Mouse (Mus musculus) ES-E14 (cell line): ENCODE measurements around the gene Lrrc61. TPM values are rescaled to one million over a fixed set of nuclear protein-coding genes. Genes with fewer than 3 reads are reported as not detected.

Experiments used
- DNase-seq: peaks from one replicate; pipeline ENCODE4 v3.0.0-alpha.2; 2013; ENCODE audit warnings: low read depth, low spot score
- H3K27ac ChIP-seq: 2 replicates; pipeline ENCODE4 v1.5.1; 2012; ENCODE audit warnings: low read depth, mild to moderate bottlenecking, low read length, moderate library complexity, mixed read lengths; ENCODE audit not compliant: poor library complexity, insufficient read depth, severe bottlenecking
- H3K36me3 ChIP-seq: 2 replicates; pipeline ENCODE4 v1.6.1; 2012; ENCODE audit warnings: mild to moderate bottlenecking, low read length, moderate library complexity, mixed read lengths; ENCODE audit not compliant: control insufficient read depth, poor library complexity, insufficient read depth, severe bottlenecking
- H3K4me1 ChIP-seq, 2 experiments: fragments of 150-350 bp in 1 of 2; sonication (generic) in 1 of 2; 2 replicates each; pipeline ENCODE4 v1.6.1; 2012; ENCODE audit warnings: low read length in 2 of 2, mild to moderate bottlenecking in 1 of 2, mixed read lengths in 1 of 2; ENCODE audit not compliant: control insufficient read depth in 2 of 2, insufficient read depth in 2 of 2, poor library complexity in 1 of 2
- H3K4me3 ChIP-seq, 2 experiments: fragments of 150-350 bp in 1 of 2; sonication (generic) in 1 of 2; 2 replicates each; pipeline ENCODE4 v1.5.1; 2012; ENCODE audit warnings: low read length in 2 of 2, low read depth in 1 of 2, mild to moderate bottlenecking in 1 of 2, mixed read lengths in 1 of 2; ENCODE audit not compliant: insufficient read depth in 1 of 2, poor library complexity in 1 of 2, severe bottlenecking in 1 of 2
- H3K9ac ChIP-seq: 2 replicates; pipeline ENCODE4 v1.6.1; 2012; ENCODE audit warnings: low read depth, mild to moderate bottlenecking, low read length, mixed read lengths; ENCODE audit not compliant: poor library complexity, insufficient read depth, severe bottlenecking
- H3K9me3 ChIP-seq: fragments of 150-350 bp; sonication (generic); 2 replicates; pipeline ENCODE4 v1.6.1; 2012; ENCODE audit warnings: low read depth, mild to moderate bottlenecking, low read length; ENCODE audit not compliant: control insufficient read depth, insufficient read depth
- CHD2 ChIP-seq: IDR thresholded peaks from 2 replicates; pipeline ENCODE4 v1.6.1; 2014; ENCODE audit warnings: mild to moderate bottlenecking, low read depth, low read length, inconsistent platforms
- HCFC1 ChIP-seq: IDR thresholded peaks from 2 replicates; pipeline ENCODE4 v1.6.1; 2012; ENCODE audit warnings: low read length, inconsistent platforms, borderline replicate concordance; ENCODE audit not compliant: insufficient read depth
- MAFK ChIP-seq: IDR thresholded peaks from 2 replicates; pipeline ENCODE4 v1.6.1; 2014; ENCODE audit warnings: mild to moderate bottlenecking, low read depth, low read length, inconsistent platforms; ENCODE audit not compliant: insufficient read depth
- ZC3H11A ChIP-seq: IDR thresholded peaks from 2 replicates; pipeline ENCODE4 v1.6.1; 2012; ENCODE audit warnings: low read depth, mild to moderate bottlenecking, inconsistent platforms, low read length, borderline replicate concordance
- ZNF384 ChIP-seq: IDR thresholded peaks from 2 replicates; pipeline ENCODE4 v1.6.1; 2012; ENCODE audit warnings: low read depth, low read length, inconsistent platforms
- in situ Hi-C, 2 experiments: fragments of 600-800 bp; cut with MboI; formaldehyde crosslinking; loops; one replicate each; pipeline ENCODE4 v1.15.1; 2025; ENCODE audit warnings: low sequenced_read_pairs in 2 of 2, inconsistent platforms in 1 of 2; ENCODE audit not compliant: unreplicated experiment in 2 of 2
- total RNA-seq: library from RNA; depleted of rRNA; stranded (reverse); fragments of 300-350 nt; gene quantifications from 2 replicates; pipeline ENCODE4 v1.2.3, GENCODE M21; 2012

Gene Lrrc61
- total RNA-seq, 1 experiment = 2.0 TPM

DNA sequence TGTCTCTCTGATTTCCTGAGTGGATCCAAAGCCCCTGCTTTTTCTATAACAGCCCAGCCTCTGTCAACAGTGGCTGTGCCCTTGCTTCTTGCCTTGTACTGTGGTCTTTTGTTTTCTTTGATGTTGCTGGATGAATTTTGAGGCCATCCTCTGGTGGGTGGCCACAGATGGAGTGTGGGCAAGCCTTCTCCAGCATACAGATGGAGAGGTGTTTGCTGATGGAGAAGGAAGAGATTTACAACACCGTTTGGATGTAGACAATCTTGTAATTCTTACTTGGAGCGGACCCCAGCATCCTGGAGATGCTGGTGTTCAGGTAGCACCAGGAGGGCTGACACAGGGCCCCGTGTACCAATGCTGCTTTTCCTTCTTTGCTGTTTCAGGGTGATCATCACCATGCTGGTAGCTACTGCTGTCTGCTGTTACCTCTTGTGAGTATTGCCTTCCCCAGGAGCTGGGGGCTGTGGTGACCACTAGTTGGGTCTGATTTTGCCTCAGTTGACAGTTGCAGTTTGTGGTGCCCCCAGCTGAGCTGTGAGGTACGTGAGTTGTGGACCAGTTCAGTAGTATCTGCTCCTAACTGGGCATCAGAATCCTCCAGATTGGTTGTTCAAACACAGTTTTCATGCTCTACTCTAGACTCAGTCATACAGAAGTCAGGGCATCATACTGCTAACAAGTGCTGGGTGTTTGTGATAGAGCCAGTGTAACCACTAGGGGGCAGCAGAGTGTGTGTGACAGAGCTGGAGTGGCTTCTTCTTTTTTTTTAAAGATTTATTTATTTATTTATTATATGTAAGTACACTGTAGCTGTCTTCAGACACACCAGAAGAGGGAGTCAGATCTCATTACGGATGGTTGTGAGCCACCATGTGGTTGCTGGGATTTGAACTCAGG lies 15.5 kb upstream of the Lrrc61 start:
- Histone ChIP-seq H3K9me3 (no peaks in the 10 kb centered on the region), H3K4me1 (peaks cover 0 to 6% of the 10 kb centered on the region in 2 experiments; a peak in 2 of 4 replicates), H3K9ac (no peak overlapping the region), H3K27ac (no peak overlapping the region), H3K36me3 (no peaks in the 10 kb centered on the region), H3K4me3 (no peak overlapping the region)
- in situ Hi-C loops = no loop called here
- TF ChIP-seq ZNF384 (peak; percentile 95), HCFC1 (no peak), ZC3H11A (0 out of 2 replicates have a peak, but pooled peaks have one; percentile 3), CHD2 (no peak), MAFK (no peak)
- DNase-seq = peak; percentile 69

DNA sequence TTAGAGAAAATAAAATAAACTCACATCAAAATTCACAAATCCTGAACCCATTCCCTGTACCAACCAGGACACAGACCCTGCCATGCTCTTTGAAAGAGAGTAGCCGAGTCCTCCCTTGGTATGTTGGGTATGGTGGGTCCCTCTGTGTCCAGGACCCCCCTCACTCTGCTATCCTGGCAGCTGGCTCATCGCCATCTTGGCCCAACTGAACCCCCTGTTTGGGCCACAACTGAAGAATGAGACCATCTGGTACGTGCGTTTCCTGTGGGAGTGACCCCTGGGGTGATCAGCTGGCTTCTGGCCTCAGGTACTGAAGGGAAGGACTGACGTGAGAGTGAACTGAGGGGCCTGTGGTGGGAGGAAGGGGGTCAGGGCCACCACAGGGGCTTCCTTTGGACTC lies 14.7 kb upstream of the Lrrc61 start:
- peaks cover 0 to 6% of the 10 kb centered on the region in 2 experiments; a peak in 2 of 4 replicates for H3K4me1 ChIP-seq
- in situ Hi-C loops = no loop called here
- H3K27ac ChIP-seq = no peak overlapping the region
- no peak overlapping the region for H3K4me3 ChIP-seq
- H3K36me3 ChIP-seq = no peaks in the 10 kb centered on the region
- TF ChIP-seq MAFK = no peak
- TF ChIP-seq ZC3H11A = no peak
- no peak for TF ChIP-seq HCFC1
- no peak for TF ChIP-seq ZNF384
- no peak for TF ChIP-seq CHD2
- H3K9me3 ChIP-seq = no peaks in the 10 kb centered on the region
- DNase-seq = no peak
- no peak overlapping the region for H3K9ac ChIP-seq

DNA sequence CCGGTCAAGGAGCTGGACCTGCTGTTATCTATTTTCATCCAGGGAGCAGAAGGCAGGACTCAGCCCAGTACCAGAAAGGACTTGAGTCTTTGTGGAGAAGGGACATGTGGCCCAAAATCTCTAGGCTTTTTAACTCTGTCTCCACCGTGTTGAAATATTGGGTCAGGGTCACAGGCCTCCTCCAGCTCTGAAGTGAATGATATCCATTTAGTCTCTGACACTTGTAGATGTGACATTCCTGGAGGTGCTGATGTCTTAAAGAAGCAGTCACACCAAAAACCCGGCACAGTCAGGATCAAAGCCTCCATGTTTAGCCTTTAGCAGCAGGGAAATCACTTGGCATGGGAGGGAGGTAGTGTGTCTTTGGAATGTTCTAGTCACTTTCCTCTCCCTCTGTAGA lies 13.9 kb upstream of the Lrrc61 start:
- no peak overlapping the region for H3K27ac ChIP-seq
- no peak for TF ChIP-seq ZNF384
- no peak for TF ChIP-seq MAFK
- TF ChIP-seq ZC3H11A = no peak
- TF ChIP-seq HCFC1 = no peak
- no peak for TF ChIP-seq CHD2
- DNase-seq = no peak
- in situ Hi-C loops = no loop called here
- no peak overlapping the region for H3K4me3 ChIP-seq
- H3K4me1 ChIP-seq = peaks cover 0 to 6% of the 10 kb centered on the region in 2 experiments; a peak in 2 of 4 replicates
- H3K9ac ChIP-seq = no peak overlapping the region
- H3K36me3 ChIP-seq = no peaks in the 10 kb centered on the region
- H3K9me3 ChIP-seq = no peaks in the 10 kb centered on the region

DNA sequence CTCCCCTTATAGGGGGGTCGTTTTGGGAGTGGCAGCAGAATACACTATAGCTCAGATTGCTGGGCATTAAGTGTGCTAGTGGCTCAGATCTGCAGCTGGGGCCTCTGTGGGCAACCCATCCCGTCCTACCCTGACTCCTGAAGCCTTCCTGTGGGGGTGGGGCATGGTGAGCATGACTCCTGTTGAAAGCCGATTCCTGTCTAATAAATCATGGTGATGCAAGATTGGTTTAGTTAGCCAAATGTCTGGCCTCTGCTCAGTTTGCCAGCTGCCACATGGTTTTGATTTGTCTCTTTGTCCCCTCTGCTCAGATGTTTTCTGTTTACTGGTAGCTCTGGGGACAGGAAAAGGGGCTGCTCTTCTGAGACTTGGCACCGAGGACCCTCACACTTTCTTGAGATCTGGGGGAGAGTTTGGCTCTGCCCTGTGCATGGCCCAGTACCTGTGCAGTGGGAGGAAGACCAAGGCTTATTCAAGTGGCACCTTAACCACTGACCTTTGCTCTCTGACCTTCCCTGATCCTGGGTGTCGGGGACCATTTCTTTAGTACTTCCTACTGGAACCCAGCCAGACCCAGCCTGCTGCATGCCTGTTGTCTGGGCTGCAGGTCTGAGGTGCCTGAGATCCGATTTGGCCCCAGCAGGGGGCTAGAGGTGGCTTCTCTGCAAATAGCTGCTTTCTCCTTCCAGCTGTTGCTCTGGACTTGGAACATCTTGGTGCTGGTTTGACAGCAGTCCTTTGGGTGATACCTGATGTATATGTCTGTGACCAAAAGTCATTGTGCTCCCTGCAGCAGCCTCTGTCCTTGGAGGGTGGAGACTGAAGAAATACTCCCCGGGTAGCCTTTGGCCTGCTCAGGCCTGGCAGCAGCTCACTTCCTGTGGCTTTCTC lies 12.8 kb upstream of the Lrrc61 start:
- no peak overlapping the region for H3K27ac ChIP-seq
- H3K4me3 ChIP-seq = no peak overlapping the region
- no peaks in the 10 kb centered on the region for H3K36me3 ChIP-seq
- no peak overlapping the region for H3K9ac ChIP-seq
- H3K9me3 ChIP-seq = no peaks in the 10 kb centered on the region
- no peak for TF ChIP-seq CHD2
- TF ChIP-seq ZNF384 = no peak
- TF ChIP-seq HCFC1 = no peak
- TF ChIP-seq ZC3H11A = no peak
- TF ChIP-seq MAFK = no peak
- no peak for DNase-seq
- peaks cover 0 to 6% of the 10 kb centered on the region in 2 experiments; a peak in 2 of 4 replicates for H3K4me1 ChIP-seq
- in situ Hi-C loops = no loop called here
